Mouse (Mus musculus): ENCODE results near the gene Sh3glb2.

- TF ChIP-seq EP300 (IDR thresholded peaks at IDR 0.05; ENCODE audit: low read depth) (peak; percentile 99), CTCF (IDR thresholded peaks at IDR 0.05; ENCODE audit: low read depth) (no peak)
Observed at GRCm38 (mm10) chr2:30392114-30392576, 33.0 kb upstream of the Sh3glb2 start, which contains the start of gene Dolpp1.
